23 mouse cellular contexts compared by ENCODE assay signal in the genomic region with DNA sequence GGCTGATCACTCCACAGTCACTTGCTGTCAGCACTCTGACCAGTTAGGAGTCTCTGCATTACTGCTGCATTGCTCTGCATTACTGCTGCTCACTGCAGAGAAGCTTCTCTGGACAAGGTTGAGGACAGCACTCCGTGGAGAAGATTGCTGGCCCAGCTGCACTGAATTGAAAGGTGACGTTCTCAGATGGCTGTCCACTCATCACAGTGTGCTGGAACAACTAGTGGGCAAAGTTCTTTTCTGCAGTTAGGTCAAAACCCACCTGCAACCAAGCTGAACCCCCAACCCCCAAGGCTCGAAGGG.
"Had no signal": no experiment of that assay in that cellular context is flagged by ENCODE, and none has a peak within 500 bp of the region (broad histone marks: within the 10 kb centered on the region; RNA-seq: fewer than 3 reads in every experiment).

No protein-coding gene starts in this region.

- H3K27me3 ChIP-seq: heart, embryonic 13.5 days; heart, embryonic 15.5 days; hindbrain, embryonic 13.5 days; hindbrain, embryonic 15.5 days; kidney, embryonic 15.5 days; limb, embryonic 13.5 days; limb, embryonic 15.5 days had no signal

- H3K36me3 ChIP-seq: hindbrain, embryonic 15.5 days had no signal

- H3K9ac ChIP-seq: heart, embryonic 13.5 days; heart, embryonic 15.5 days; hindbrain, embryonic 13.5 days; hindbrain, embryonic 15.5 days; kidney, embryonic 15.5 days; limb, embryonic 13.5 days; limb, embryonic 15.5 days had no signal

- H3K4me3 ChIP-seq: heart, adult 2 months; heart, embryonic 13.5 days; heart, embryonic 15.5 days; hindbrain, embryonic 13.5 days; hindbrain, embryonic 15.5 days; kidney, embryonic 15.5 days; limb, embryonic 13.5 days; limb, embryonic 15.5 days had no signal

- DNase-seq: gastrocnemius, postnatal 10 days; gastrocnemius, postnatal 36 days; heart, adult 2 months; heart, postnatal 14 days; heart, postnatal 36 days; kidney, adult 11 months; kidney, adult 2 months; kidney, adult 9 months; kidney, postnatal 14 days; kidney, postnatal 36 days; layer of hippocampus, adult 9-11 months; layer of hippocampus, postnatal 36 days; left cerebral cortex, postnatal 4 days had no signal

- H3K9me3 ChIP-seq: heart, embryonic 13.5 days; heart, embryonic 15.5 days; hindbrain, embryonic 13.5 days; hindbrain, embryonic 15.5 days; kidney, embryonic 15.5 days; limb, embryonic 13.5 days; limb, embryonic 15.5 days had no signal

- ATAC-seq: hindbrain, postnatal 0 days had no signal

- H3K4me2 ChIP-seq: heart, embryonic 11.5 days; heart, embryonic 13.5 days; heart, embryonic 15.5 days; hindbrain, embryonic 13.5 days; hindbrain, embryonic 15.5 days; kidney, embryonic 15.5 days; limb, embryonic 13.5 days; limb, embryonic 15.5 days had no signal

- H3K27ac ChIP-seq: heart, adult 2 months; heart, embryonic 13.5 days; heart, embryonic 15.5 days; hindbrain, embryonic 13.5 days; hindbrain, embryonic 15.5 days; hindbrain, postnatal 0 days; kidney, embryonic 15.5 days; kidney, postnatal 0 days; limb, embryonic 13.5 days; limb, embryonic 15.5 days had no signal
